17 mouse cellular contexts compared by ENCODE assay signal in the genomic region with DNA sequence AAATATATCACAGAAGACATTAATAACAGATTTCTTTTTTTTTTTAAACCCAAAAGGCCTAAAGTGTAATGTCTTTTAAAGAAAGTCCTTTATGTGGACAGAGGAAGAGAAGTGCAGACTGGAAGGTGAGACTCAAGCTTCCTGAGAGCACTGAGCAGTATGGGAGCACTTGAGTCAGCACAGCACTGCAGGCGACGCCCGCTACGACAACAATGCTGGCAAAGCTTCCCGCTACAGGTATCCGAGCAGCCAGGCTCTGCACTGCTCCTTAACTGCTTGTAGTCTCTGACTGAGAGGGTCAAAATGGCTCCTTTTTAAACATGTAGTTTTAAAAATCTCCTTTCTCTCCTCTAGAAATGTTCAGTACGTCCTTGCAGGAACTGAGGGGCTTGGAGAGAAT.
"Had no signal": no experiment of that assay in that cellular context is flagged by ENCODE, and none has a peak within 500 bp of the region (broad histone marks: within the 10 kb centered on the region; RNA-seq: fewer than 3 reads in every experiment).

No protein-coding gene starts in this region.

- H3K4me1 ChIP-seq: midbrain, embryonic 10.5 days; midbrain, embryonic 12.5 days had no signal

- H3K27ac ChIP-seq: liver, embryonic 14.5 days; midbrain, embryonic 10.5 days; midbrain, embryonic 12.5 days; neural tube, embryonic 13.5 days; neural tube, embryonic 15.5 days had no signal

- DNase-seq: lung, embryonic 14.5 days; midbrain, embryonic 14.5 days; retina, postnatal 1 day; right cerebral cortex, adult 18-20 months; right cerebral cortex, postnatal 25 days; right cerebral cortex, postnatal 4 days; spleen, adult 18-20 months; thymus, adult 2 months; thymus, postnatal 25 days; thymus, postnatal 4 days had no signal

- H3K9ac ChIP-seq: liver, embryonic 14.5 days; lung, embryonic 14.5 days; midbrain, embryonic 12.5 days; neural tube, embryonic 15.5 days had no signal

- H3K4me3 ChIP-seq: midbrain, embryonic 10.5 days; midbrain, embryonic 12.5 days; myocyte; neural tube, embryonic 13.5 days; neural tube, embryonic 15.5 days had no signal

- H3K9me3 ChIP-seq: midbrain, embryonic 10.5 days; midbrain, embryonic 12.5 days; neural tube, embryonic 13.5 days; neural tube, embryonic 15.5 days had no signal

- H3K27me3 ChIP-seq: midbrain, embryonic 12.5 days; neural tube, embryonic 13.5 days; neural tube, embryonic 15.5 days had no signal

- ATAC-seq: midbrain, embryonic 16.5 days had no signal

- H3K4me2 ChIP-seq: lung, embryonic 14.5 days; midbrain, embryonic 12.5 days; neural tube, embryonic 13.5 days; neural tube, embryonic 15.5 days had no signal
